Mouse (Mus musculus) testis, adult 2 months (tissue): Measurements from ENCODE around the gene Dct. TPM values are rescaled to one million over a fixed set of nuclear protein-coding genes. Genes with fewer than 3 reads are reported as not detected.

ENCODE experiments used
- H3K27ac ChIP-seq: fragments of 200-500 bp; 2 replicates; pipeline ENCODE4 v1.5.1; 2012; ENCODE audit warnings: low read depth, low read length; ENCODE audit not compliant: control insufficient read depth, insufficient read depth
- H3K27me3 ChIP-seq: fragments of 200-500 bp; 2 replicates; pipeline ENCODE4 v1.6.1; 2012; ENCODE audit warnings: mild to moderate bottlenecking, low read length, moderate library complexity; ENCODE audit not compliant: control insufficient read depth, insufficient read depth
- H3K36me3 ChIP-seq: fragments of 200-500 bp; 2 replicates; pipeline ENCODE4 v1.6.1; 2012; ENCODE audit warnings: mild to moderate bottlenecking, low read length; ENCODE audit not compliant: control insufficient read depth, insufficient read depth
- H3K4me1 ChIP-seq: fragments of 200-500 bp; 2 replicates; pipeline ENCODE4 v1.6.1; 2012; ENCODE audit warnings: low read length; ENCODE audit not compliant: control insufficient read depth, insufficient read depth
- H3K4me3 ChIP-seq: fragments of 200-500 bp; 2 replicates; pipeline ENCODE4 v1.5.1; 2012; ENCODE audit warnings: low read depth, mild to moderate bottlenecking, low read length, moderate library complexity, mixed read lengths; ENCODE audit not compliant: control insufficient read depth
- CTCF ChIP-seq: fragments of 200-500 bp; IDR thresholded peaks from 2 replicates; pipeline ENCODE4 v1.5.1; 2012; ENCODE audit warnings: low read depth, mild to moderate bottlenecking, inconsistent platforms, low read length, moderate library complexity; ENCODE audit not compliant: control insufficient read depth, insufficient read depth, insufficient replicate concordance
- POLR2A ChIP-seq: fragments of 200-500 bp; IDR thresholded peaks from 2 replicates; pipeline ENCODE4 v1.6.1; 2012; ENCODE audit warnings: low read depth, mild to moderate bottlenecking, inconsistent platforms, low read length, moderate library complexity; ENCODE audit not compliant: control insufficient read depth
- polyA plus RNA-seq: library from polyadenylated mRNA; depleted of rRNA; stranded (reverse); fragments of >200 nt; gene quantifications from 2 replicates; pipeline ENCODE4 v1.2.3, GENCODE M21; 2012

The Dct gene
- polyA plus RNA-seq, 1 experiment: 5.0 TPM

DNA sequence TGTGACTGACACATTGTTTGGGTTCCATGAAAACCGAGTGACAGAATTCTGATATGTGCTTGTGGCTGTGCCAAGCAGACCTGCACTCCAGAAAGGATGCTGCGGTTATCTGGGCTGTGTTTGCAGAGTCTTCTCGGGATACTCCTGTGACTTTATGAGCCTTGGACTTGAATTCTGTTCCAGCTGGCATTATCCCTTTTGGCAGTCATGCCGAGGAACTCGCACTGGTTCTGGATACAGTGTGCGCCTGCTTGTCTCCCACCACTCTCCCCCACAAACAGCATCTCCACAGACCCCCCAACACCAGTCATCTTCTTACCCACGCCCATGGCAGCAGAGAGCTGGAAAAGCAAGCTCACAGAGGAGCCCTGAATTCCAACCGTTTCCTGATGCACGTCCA lies 42.5 kb downstream of the Dct start:
- H3K4me3 ChIP-seq: no peak overlapping the region
- no peak overlapping the region for H3K27ac ChIP-seq
- H3K4me1 ChIP-seq: no peaks in the 10 kb centered on the region
- H3K36me3 ChIP-seq: no peaks in the 10 kb centered on the region
- H3K27me3 ChIP-seq: no peaks in the 10 kb centered on the region
- TF ChIP-seq POLR2A (no peak), CTCF (no peak)

DNA sequence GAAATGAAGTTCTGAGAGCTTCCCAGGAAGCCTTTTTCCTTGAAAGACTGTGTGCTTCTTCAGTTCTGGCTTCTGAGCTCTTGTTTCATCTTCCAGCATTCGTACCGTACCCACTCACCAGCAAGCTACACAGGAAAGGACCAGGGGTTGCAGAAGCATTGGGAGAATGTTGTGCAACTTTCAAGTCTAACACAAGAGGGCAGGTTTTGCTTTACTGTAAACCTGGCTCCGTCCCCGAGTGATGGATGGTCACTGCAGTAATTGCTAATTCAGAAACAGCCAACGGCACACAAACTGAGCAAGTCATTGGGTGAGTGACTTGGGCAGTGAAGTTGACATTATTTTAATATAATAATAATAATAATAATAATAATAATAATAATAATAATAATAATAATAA lies 46.3 kb downstream of the Dct start:
- no peak overlapping the region for H3K27ac ChIP-seq
- no peaks in the 10 kb centered on the region for H3K4me1 ChIP-seq
- H3K4me3 ChIP-seq: no peak overlapping the region
- H3K36me3 ChIP-seq: no peaks in the 10 kb centered on the region
- TF ChIP-seq POLR2A (no peak), CTCF (no peak)
- no peaks in the 10 kb centered on the region for H3K27me3 ChIP-seq

DNA sequence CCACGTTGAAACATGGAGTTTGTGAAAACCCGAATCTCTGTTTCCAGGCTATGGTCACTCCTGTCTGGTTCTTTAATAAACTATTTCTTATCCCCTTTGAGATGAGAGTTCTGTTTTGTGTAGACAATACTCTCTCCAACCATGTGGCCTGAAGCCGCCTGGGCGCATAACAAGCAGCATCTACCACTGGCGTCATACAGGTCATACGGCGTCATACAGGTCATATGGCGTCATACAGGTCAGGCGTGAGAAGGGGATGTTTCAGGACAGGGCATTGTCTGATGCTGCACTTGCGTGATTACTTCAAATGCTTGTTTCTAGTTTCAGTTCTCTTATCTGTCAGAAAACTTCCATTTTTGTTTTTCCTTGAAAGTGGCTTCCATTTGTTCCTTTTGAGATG lies 47.6 kb downstream of the Dct start:
- Histone ChIP-seq H3K36me3 (no peaks in the 10 kb centered on the region), H3K4me3 (no peak overlapping the region), H3K4me1 (no peaks in the 10 kb centered on the region), H3K27me3 (no peaks in the 10 kb centered on the region), H3K27ac (no peak overlapping the region)
- TF ChIP-seq POLR2A (no peak), CTCF (no peak)

DNA sequence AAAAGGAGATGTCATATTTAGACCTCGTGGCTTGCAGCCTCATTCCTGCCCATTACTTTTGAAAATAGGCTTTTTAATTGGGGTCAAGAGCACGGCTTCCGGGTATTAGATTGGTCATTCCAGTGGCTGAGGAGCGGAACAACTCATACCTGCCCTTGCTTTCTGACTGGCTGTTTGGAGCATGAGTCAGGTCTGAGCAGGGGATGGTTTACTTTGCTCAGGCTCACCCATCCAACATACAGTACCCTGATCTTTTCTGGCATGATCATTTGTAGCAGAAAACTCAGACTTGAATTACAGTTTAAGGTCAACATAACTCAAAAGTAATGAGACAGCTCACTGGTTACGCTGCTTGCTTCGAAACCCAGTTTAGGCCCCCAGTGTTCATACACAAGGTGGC lies 58.2 kb downstream of the Dct start:
- H3K27ac ChIP-seq: no peak overlapping the region
- H3K4me3 ChIP-seq: no peak overlapping the region
- H3K36me3 ChIP-seq: no peaks in the 10 kb centered on the region
- no peaks in the 10 kb centered on the region for H3K27me3 ChIP-seq
- no peaks in the 10 kb centered on the region for H3K4me1 ChIP-seq
- no peak for TF ChIP-seq POLR2A
- TF ChIP-seq CTCF: no peak

DNA sequence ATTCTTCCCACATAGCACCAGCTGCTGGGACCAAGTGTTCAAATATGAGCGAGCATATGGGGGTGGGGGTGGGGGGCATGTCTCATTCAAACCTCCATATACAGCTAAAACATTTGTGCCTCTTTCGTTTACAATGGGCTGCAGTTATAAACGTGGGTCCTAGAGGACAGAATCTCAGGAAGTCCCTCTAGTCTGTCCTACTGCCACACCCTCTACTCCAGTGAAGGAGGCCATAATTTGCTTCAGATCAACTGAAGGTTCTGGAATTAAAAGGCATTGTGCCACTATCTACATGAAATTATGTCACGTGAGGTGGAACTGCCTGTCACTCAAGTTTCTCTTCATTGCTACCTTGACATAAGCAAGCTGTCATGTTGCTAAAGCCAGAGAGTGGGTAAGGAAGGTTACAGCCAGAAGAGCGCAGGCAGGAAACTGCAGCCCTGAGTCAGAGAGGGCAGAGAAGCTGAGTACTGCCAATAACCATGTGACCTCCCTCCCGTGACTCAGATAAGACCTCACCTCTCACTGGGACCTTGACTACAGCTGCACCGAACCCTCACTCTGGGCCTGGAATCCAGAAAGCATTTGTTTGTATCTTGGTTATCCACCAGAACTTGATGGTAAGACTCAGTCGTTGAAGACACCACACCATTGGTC lies 59.3 kb downstream of the Dct start:
- H3K36me3 ChIP-seq: no peaks in the 10 kb centered on the region
- peaks cover 6% of the 10 kb centered on the region for H3K4me1 ChIP-seq
- no peaks in the 10 kb centered on the region for H3K27me3 ChIP-seq
- H3K27ac ChIP-seq: no peak overlapping the region
- no peak for TF ChIP-seq CTCF
- no peak for TF ChIP-seq POLR2A
- no peak overlapping the region for H3K4me3 ChIP-seq

DNA sequence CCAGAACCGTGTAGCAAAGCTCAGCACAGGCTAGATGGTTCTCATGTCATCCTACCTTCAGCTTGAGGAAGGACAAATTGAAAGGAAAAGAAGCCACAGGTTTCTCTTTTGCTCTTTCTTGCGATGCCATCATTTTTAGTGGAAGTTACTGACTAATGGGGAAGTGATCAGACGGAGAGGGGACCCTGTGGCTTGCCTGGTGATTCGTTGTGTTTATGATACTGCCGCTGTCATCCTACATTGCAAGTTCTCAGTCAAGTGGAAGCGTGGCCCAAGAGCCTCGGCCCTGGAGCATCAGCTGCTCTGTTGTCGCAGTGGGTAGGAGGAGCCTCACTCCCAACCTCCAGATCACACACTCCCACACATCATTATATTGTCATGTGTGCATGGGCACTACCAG lies 61.8 kb downstream of the Dct start:
- H3K4me1 ChIP-seq: peaks cover 6% of the 10 kb centered on the region
- no peak overlapping the region for H3K27ac ChIP-seq
- H3K4me3 ChIP-seq: no peak overlapping the region
- H3K36me3 ChIP-seq: no peaks in the 10 kb centered on the region
- no peaks in the 10 kb centered on the region for H3K27me3 ChIP-seq
- no peak for TF ChIP-seq CTCF
- TF ChIP-seq POLR2A: no peak

DNA sequence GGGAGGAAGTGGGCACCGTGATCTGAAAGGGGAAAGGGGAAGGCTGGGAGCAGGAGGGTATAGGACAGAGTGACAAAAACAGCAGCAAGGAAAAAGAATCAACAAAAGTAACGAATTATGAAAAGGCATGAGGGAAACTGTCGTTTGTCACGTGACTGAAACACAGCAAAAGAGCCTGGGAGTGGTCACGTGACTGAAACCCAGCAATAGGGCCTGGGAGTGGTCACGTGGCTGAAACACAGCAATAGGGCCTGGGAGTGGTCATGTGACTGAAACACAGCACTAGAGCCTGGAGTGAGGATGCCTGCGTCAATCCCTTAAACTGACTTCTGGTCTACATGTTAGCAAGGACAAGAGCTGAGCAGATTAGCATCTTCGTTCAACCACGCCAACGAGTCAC lies 63.6 kb downstream of the Dct start:
- TF ChIP-seq POLR2A (no peak), CTCF (no peak)
- Histone ChIP-seq H3K27me3 (no peaks in the 10 kb centered on the region), H3K4me1 (peaks cover 6% of the 10 kb centered on the region), H3K27ac (no peak overlapping the region; the same call in 1 of the 2 replicates), H3K36me3 (no peaks in the 10 kb centered on the region), H3K4me3 (peak overlapping the region; percentile 50)

DNA sequence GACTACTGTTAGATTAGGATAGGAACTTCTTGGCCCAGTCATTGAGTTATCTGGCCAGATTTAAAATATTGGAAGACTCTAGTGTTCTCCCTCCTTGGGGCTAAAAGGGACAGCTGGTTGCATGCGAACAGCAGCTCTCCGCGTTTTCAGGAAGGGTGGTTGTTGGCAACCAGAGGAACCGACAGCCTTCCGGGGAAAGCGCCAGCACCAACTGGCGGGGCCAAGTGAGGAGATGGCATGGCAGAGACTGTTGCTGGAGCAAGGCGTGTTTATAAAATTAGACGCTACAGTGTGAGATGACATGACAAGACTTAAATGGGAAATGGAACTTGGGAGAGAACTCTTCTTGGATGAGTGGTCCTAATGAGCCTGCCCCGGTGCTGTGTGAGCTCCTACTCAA lies 70.5 kb downstream of the Dct start:
- Histone ChIP-seq H3K36me3 (no peaks in the 10 kb centered on the region), H3K27me3 (no peaks in the 10 kb centered on the region)
- TF ChIP-seq POLR2A (no peak), CTCF (no peak)

More for the DNA sequence above, 70.5 kb downstream of the Dct start:
- no peak overlapping the region for H3K27ac ChIP-seq
- H3K4me3 ChIP-seq: no peak overlapping the region
- no peaks in the 10 kb centered on the region for H3K4me1 ChIP-seq
